Comparison of ENCODE assay signal across 25 mouse cellular contexts in genomic region chr1:178392970-178393369, GRCm38 (mm10). TPM values are rescaled to one million over a fixed set of nuclear protein-coding genes. Genes with fewer than 3 reads are reported as not detected.
A peak's percentile ranks its signal among the peaks of the same experiment; 100 is the strongest.
DNase-seq lines count a peak whose midpoint lies in the region; ATAC-seq lines count a peak whose summit lies in the region.
"Had no signal": no experiment of that assay in that cellular context is flagged by ENCODE, and none has a peak within 500 bp of the region (broad histone marks: within the 10 kb centered on the region; RNA-seq: fewer than 3 reads in every experiment).

No protein-coding gene starts in this region.

- ATAC-seq in CD4-positive, CD25-positive, alpha-beta regulatory T cell, adult 4 months, result no peak
- peak; percentile 84 for ATAC-seq in granulocyte monocyte progenitor cell, adult 5-6 weeks (replicated peaks; ENCODE audit: poor library complexity, severe bottlenecking)
- ATAC-seq in monocyte, adult 5-6 weeks (replicated peaks; ENCODE audit: insufficient number of reproducible peaks, low FRiP score, low TSS enrichment, poor library complexity, severe bottlenecking), result 0 out of 2 replicates have a peak, but pooled peaks have one; percentile 53
- ATAC-seq: forebrain, embryonic 16.5 days; hindbrain, embryonic 16.5 days; intestine, embryonic 15.5 days had no signal

- peak; percentile 24 for DNase-seq in CD4-positive, CD25-positive, alpha-beta regulatory T cell, adult 2 months (ENCODE audit: low read depth, low spot score)
- peak; percentile 40 to 43 for DNase-seq in B cell, adult 2 months
- DNase-seq in kidney, postnatal 10 days, result no peak
- DNase-seq in kidney, adult 11 months, result no peak
- DNase-seq in right cerebral cortex, adult 18-20 months, result no peak
- DNase-seq: adrenal gland, postnatal 25 days; cerebellum, adult 11-12 months; cerebellum, postnatal 10 days; gastrocnemius, adult 2 months; gastrocnemius, postnatal 36 days; heart, adult 2 months; heart, postnatal 10 days; kidney, adult 8-10 months; layer of hippocampus, adult 9-11 months; lung, embryonic 14.5 days; lung, postnatal 14 days; spleen, adult 18-20 months; thymus, adult 18-20 months; thymus, postnatal 4 days had no signal

RNA-seq across cellular contexts. Expression of gene Efcab2, which starts 12.9 kb away (rescaled TPM):
- polyA plus RNA-seq in CD4-positive, CD25-positive, alpha-beta regulatory T cell, adult 4 months (2017; shearing (Covaris generic)), result 1 to 10 TPM; 3.7 to 8.2 TPM
- 3.1 TPM in 2 replicates for total RNA-seq in granulocyte monocyte progenitor cell, adult 5-6 weeks (2014; fragmentation: Nextera tagmentation)
- total RNA-seq in granulocyte monocyte progenitor cell, adult 5-6 weeks (2017), result 2.3 and 4.0 TPM in 2 replicates
- 2.7 to 5.7 TPM (median 5.0 TPM) in 3 replicates for total RNA-seq in monocyte, adult 5-6 weeks (2017)

RNA-seq across cellular contexts. Expression of gene Hnrnpu, which starts 55.4 kb away (rescaled TPM):
- 100 to 1,000 TPM in 1 of 2 experiments, 10 to 100 TPM in 1; 73.0 to 136 TPM for polyA plus RNA-seq in CD4-positive, CD25-positive, alpha-beta regulatory T cell, adult 4 months (2017; shearing (Covaris generic))
- total RNA-seq in granulocyte monocyte progenitor cell, adult 5-6 weeks (2014; fragmentation: Nextera tagmentation), result 580 and 661 TPM in 2 replicates
- total RNA-seq in granulocyte monocyte progenitor cell, adult 5-6 weeks (2017), result 553 and 618 TPM in 2 replicates
- total RNA-seq in monocyte, adult 5-6 weeks (2017), result 385 to 507 TPM (median 405 TPM) in 3 replicates

Comparison
In these comparisons a context has a peak if more than half of its experiments do, and no peak if none do; other contexts are left out.
1. DNase-seq: peak in CD4-positive, CD25-positive, alpha-beta regulatory T cell, adult 2 months (single experiment) and B cell, adult 2 months (2 of 2); none in kidney, postnatal 10 days (single experiment), kidney, adult 11 months (single experiment) and right cerebral cortex, adult 18-20 months (single experiment).